Mouse (Mus musculus): ENCODE data around the gene Usp2. TPM values are rescaled to one million over a fixed set of nuclear protein-coding genes. Genes with fewer than 3 reads are reported as not detected.
A peak's percentile ranks its signal among the peaks of the same experiment; 100 is the strongest.

Usp2 gene
- polyA plus RNA-seq, 1 experiment: 7.2 TPM

DNA sequence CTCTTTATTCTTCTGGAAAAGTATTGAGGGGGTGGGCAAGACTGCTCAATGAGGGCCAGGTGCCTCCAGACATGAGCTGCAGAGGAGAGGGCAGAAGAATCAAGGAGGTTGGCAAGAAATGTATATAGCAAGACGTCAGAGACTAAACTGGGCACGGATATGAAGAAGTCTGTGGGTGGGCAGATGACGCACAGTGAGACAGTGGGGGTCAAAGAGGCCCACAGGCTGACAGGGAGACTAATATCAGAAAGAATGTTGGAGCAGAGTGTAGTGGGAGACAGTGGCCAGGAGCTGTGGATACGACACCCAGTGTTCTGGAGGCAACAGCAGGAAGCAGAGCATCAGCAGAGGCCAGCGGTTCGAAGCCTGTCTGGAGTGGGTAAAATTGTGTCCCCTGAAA, 8.2 kb upstream of the Usp2 start:
- Histone ChIP-seq H3K27ac (replicated peaks; ENCODE audit: low read depth, low read length) (no peak overlapping the region), H3K4me1 (ENCODE audit: control insufficient read depth, insufficient read depth, insufficient read length, low read length) (no peaks in the 10 kb centered on the region), H3K4me3 (ENCODE audit: insufficient read depth, low read depth, low read length) (no peak overlapping the region)

GRCm38 (mm10) chr9:44065177-44065576, 1.6 kb upstream of the Usp2 start:
- H3K4me3 ChIP-seq (ENCODE audit: insufficient read depth, low read depth, low read length): no peak overlapping the region
- H3K27ac ChIP-seq (replicated peaks; ENCODE audit: low read depth, low read length): no peak overlapping the region
- H3K4me1 ChIP-seq (ENCODE audit: control insufficient read depth, insufficient read depth, insufficient read length, low read length): peaks cover 3% of the 10 kb centered on the region; the same call in 1 of the 2 replicates

- H3K27ac ChIP-seq (replicated peaks; ENCODE audit: low read depth, low read length): peak overlapping the region; percentile 79
- peaks cover 3% of the 10 kb centered on the region; the same call in 1 of the 2 replicates for H3K4me1 ChIP-seq (ENCODE audit: control insufficient read depth, insufficient read depth, insufficient read length, low read length)
- H3K4me3 ChIP-seq (ENCODE audit: insufficient read depth, low read depth, low read length): peak overlapping the region; percentile 78
Observed at GRCm38 (mm10) chr9:44067241-44067959, 579 bp downstream of the Usp2 start.

DNA sequence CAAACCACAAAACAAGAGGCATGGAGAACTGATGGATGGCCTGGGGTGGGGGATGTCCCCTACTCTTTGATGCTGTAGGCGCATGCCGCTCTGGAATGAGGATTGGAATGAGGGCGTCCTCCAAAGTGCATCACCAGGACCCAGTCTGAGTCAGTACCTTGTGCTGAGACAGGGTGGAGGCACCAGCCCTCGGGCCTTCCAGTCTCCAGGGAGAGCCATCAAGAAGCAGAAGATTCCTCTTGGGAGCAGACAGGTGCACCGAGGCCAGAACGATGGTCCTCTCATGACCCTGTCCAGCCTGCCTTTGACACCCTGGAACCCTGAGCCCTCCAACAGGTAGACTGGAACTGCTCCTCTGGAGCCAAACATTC, 1.1 kb downstream of the Usp2 start:
- Histone ChIP-seq H3K4me3 (ENCODE audit: insufficient read depth, low read depth, low read length) (peak overlapping the region; percentile 78), H3K27ac (replicated peaks; ENCODE audit: low read depth, low read length) (no peak overlapping the region)

GRCm38 (mm10) chr9:44069252-44069651, 2.4 kb downstream of the Usp2 start:
- H3K4me1 ChIP-seq (ENCODE audit: control insufficient read depth, insufficient read depth, insufficient read length, low read length): peaks cover 3% of the 10 kb centered on the region; the same call in 1 of the 2 replicates
- H3K4me3 ChIP-seq (ENCODE audit: insufficient read depth, low read depth, low read length): no peak overlapping the region
- no peak overlapping the region for H3K27ac ChIP-seq (replicated peaks; ENCODE audit: low read depth, low read length)

More for the DNA sequence above, 1.1 kb downstream of the Usp2 start:
- peaks cover 3% of the 10 kb centered on the region; the same call in 1 of the 2 replicates for H3K4me1 ChIP-seq (ENCODE audit: control insufficient read depth, insufficient read depth, insufficient read length, low read length)

DNA sequence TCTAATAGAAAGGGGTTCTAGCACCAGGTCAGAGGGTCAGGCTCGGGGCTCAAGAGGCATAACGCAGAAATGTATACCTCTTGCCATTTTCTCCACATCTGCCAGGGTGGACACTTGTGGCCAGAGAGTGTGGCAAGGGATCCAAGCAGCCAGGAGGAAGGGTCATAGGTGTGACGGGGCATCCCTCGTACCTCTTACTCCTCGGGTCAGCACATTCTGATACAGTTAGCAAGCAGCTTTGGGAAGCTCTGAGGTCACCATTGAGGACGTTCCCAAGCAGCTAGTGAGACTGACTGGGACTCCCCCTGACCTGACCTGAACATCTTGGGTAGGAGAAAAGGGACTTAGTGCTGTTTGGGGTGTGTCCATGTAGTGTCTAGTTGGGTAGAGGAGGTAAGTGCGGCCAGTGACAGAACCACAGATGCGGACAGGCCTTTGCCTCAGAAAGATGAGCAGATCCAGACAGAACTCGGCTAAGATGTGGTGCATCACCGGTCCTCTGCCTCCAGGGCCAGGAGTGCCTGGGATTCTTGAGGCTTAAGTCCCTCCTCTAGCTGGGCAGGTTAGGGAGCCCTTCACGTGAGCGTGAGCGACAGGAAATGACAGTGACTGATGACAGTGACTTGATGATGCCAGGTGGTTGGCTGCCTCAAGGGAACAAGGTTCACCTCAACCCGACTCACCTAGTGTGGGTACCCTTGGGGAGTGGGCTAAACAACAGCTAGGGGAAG, 3.5 kb downstream of the Usp2 start:
- Histone ChIP-seq H3K4me3 (ENCODE audit: insufficient read depth, low read depth, low read length) (no peak overlapping the region), H3K27ac (replicated peaks; ENCODE audit: low read depth, low read length) (no peak overlapping the region), H3K4me1 (ENCODE audit: control insufficient read depth, insufficient read depth, insufficient read length, low read length) (peaks cover 3% of the 10 kb centered on the region; the same call in 1 of the 2 replicates)

DNA sequence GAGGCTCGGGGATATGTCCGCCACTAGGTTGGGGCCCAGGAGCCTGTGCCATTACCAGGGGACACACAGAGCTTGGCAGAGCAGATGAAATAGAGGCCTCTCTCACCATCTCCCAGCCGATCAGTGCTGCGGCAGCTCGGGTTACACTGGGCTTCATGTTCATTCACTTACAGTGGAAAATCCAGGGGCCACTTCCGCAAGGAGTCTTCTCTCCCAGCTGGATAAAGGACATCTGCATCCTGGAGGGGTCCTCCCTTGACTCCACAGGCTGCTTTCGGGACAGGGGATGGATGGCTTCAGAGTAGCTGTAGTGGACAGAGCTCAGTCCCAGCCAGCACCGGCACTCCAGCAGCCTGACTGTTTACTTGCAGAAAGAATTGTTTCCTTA, 4.0 kb downstream of the Usp2 start:
- Histone ChIP-seq H3K4me1 (ENCODE audit: control insufficient read depth, insufficient read depth, insufficient read length, low read length) (peaks cover 3% of the 10 kb centered on the region; the same call in 1 of the 2 replicates), H3K27ac (replicated peaks; ENCODE audit: low read depth, low read length) (no peak overlapping the region), H3K4me3 (ENCODE audit: insufficient read depth, low read depth, low read length) (no peak overlapping the region)

GRCm38 (mm10) chr9:44071914-44072598, 5.2 kb downstream of the Usp2 start:
- peak overlapping the region; percentile 74 for H3K27ac ChIP-seq (replicated peaks; ENCODE audit: low read depth, low read length)
- peaks cover 3% of the 10 kb centered on the region; the same call in 1 of the 2 replicates for H3K4me1 ChIP-seq (ENCODE audit: control insufficient read depth, insufficient read depth, insufficient read length, low read length)
- H3K4me3 ChIP-seq (ENCODE audit: insufficient read depth, low read depth, low read length): no peak overlapping the region

- Histone ChIP-seq H3K27ac (replicated peaks; ENCODE audit: low read depth, low read length) (peak overlapping the region; percentile 74), H3K4me3 (ENCODE audit: insufficient read depth, low read depth, low read length) (no peak overlapping the region), H3K4me1 (ENCODE audit: control insufficient read depth, insufficient read depth, insufficient read length, low read length) (peaks cover 3% of the 10 kb centered on the region; the same call in 1 of the 2 replicates)
Observed at GRCm38 (mm10) chr9:44072599-44072915, 5.7 kb downstream of the Usp2 start.

DNA sequence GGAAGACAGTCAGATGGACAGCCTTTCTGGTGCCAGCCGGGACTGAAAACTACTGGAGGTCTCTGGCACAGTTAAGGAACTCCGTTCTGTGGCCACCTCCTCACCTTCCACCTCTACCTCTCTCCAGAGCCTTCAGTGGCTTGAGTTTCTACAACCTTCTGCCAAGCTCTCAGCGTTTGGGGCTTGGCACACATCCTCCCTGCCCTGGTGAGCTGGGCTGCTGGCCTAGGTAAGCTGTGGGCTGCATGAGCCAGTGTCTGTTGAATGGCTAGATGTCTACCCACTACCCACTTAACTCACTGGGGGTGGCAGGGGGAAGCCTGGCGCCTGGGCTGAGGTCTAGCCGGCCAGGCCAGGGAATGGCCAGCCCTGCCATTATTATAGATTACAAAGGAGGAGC, 6.3 kb downstream of the Usp2 start:
- H3K4me1 ChIP-seq (ENCODE audit: control insufficient read depth, insufficient read depth, insufficient read length, low read length): no peaks in the 10 kb centered on the region; the same call in 1 of the 2 replicates
- H3K27ac ChIP-seq (replicated peaks; ENCODE audit: low read depth, low read length): peak overlapping the region; percentile 67
- H3K4me3 ChIP-seq (ENCODE audit: insufficient read depth, low read depth, low read length): no peak overlapping the region

DNA sequence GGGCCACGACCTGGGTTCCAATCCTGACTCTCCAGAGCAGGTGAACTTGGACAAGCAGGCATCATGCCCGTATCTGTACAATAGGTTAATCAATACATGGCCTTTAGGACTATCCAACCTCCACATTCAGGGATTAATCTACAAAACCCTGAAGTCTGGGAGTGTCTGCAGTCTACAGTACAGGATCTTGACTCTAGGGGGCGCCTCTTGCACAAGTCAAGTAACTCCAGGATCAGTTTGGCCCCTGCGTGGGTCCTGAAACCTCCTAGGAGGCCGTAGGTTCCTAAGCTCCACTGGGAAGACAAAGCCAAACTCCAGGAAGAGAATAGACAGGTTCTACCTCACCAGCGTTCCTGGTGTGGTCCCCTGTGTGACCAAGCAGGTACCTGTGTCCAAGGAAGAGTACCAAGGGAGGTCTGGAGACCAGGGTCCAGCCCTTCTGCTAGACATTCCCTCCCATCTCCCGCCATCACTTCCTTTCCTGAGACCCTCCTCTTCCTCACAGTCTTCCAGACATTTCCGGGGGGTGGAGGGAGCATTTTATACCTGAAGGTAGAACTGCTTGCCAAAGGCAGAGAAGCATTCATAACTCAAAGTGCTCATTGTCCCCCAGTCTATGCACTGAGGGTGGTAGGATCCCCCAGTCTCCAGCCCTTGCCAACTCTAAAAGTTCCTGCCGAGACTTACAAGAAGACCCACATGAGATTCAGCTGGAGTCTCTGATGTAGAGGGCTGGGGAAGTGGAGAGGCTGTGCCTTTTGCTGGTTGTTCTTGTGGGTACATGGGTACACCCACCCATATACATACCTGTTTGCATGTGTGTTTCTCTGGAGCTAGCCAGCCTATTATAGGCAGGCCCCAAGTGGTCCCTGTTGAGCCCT, 7.8 kb downstream of the Usp2 start:
- no peak overlapping the region for H3K4me3 ChIP-seq (ENCODE audit: insufficient read depth, low read depth, low read length)
- H3K4me1 ChIP-seq (ENCODE audit: control insufficient read depth, insufficient read depth, insufficient read length, low read length): no peaks in the 10 kb centered on the region; the same call in 1 of the 2 replicates
- no peak overlapping the region for H3K27ac ChIP-seq (replicated peaks; ENCODE audit: low read depth, low read length)

GRCm38 (mm10) chr9:44075276-44075995, 8.6 kb downstream of the Usp2 start:
- Histone ChIP-seq H3K27ac (replicated peaks; ENCODE audit: low read depth, low read length) (no peak overlapping the region), H3K4me1 (ENCODE audit: control insufficient read depth, insufficient read depth, insufficient read length, low read length) (no peaks in the 10 kb centered on the region; the same call in 1 of the 2 replicates), H3K4me3 (ENCODE audit: insufficient read depth, low read depth, low read length) (no peak overlapping the region)

DNA sequence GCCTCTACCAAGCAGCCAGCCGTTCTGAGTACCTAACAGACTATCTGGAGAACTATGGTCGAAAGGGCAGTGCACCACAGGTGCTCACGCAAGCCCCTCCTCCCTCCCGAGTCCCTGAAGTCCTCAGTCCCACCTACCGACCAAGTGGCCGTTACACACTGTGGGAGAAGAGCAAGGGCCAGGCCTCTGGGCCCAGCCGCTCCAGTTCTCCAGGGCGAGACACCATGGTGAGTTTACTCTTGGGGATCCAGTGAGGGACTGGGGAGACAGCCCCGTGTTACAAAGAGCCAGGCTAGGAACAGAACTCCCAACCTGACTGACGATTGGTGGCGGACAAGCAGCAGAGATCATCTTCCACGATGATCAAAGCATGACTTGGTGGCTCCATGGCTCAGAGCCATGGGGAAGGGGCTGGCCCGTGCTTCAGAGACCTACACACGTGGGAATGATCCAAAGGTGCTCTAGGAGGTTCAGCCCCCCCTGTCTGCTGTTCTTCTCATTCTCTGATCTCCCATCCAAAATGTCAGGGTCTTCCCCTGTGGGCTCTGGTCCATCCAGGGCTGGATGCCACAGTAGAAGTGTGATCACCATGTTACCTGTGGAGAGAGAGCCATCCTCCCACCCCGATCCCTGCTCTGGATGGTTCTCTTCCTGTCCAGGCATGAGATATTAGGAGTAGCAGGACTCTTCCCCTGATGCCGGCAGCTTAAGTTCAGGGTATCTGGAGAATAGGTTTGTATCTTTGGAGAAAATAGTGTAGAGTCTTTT, 9.4 kb downstream of the Usp2 start:
- H3K4me1 ChIP-seq (ENCODE audit: control insufficient read depth, insufficient read depth, insufficient read length, low read length): no peaks in the 10 kb centered on the region; the same call in 1 of the 2 replicates
- no peak overlapping the region for H3K27ac ChIP-seq (replicated peaks; ENCODE audit: low read depth, low read length)
- H3K4me3 ChIP-seq (ENCODE audit: insufficient read depth, low read depth, low read length): no peak overlapping the region
